Mouse (Mus musculus): ENCODE results near the gene Dgkz.

DNA sequence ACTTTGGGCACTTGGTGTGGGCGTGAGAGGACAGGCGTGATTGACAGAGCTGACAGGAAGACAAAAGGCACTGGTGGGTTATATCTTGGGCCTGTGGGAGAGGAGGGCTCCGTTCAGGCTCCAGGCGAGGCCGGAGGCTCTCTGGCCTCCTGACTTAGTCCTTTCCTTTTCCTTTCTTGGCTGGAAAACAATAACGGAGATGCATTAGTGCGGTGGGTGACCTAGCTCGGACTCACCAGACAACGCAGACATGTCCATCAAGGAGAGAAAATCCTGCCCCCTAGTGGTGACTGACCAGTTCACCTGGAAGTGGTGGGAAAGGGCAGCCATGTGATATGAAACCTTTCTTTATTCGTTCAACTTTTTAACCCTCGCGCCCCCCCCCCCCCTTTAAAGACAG is 45.7 kb downstream of the Dgkz start:
- TF ChIP-seq HCFC1 (IDR thresholded peaks at IDR 0.05; ENCODE audit: borderline replicate concordance, insufficient read depth, low read length) (no peak), MAFK (IDR thresholded peaks at IDR 0.05; ENCODE audit: insufficient read depth, low read depth, low read length) (no peak)

Data from ES-E14 (cell line).